Mouse (Mus musculus): Measurements from ENCODE around the gene Olfr1302. TPM values are rescaled to one million over a fixed set of nuclear protein-coding genes. Genes with fewer than 3 reads are reported as not detected.

Olfr1302 gene
- polyA plus RNA-seq (2011; ENCODE audit: insufficient read length, low read depth, missing spikeins) = not detected in 2 replicates

GRCm38 (mm10) chr2:111777129-111777528, at the start of gene Olfr1302:
TSS of gene Olfr1302 (plus strand) at chr2:111777429.
- H3K4me3 ChIP-seq (ENCODE audit: insufficient read depth, low read length) = no peak within 1 kb of the TSS
- no peak within 1 kb of the TSS for H3K27ac ChIP-seq (ENCODE audit: insufficient read depth, low read length)
- TF ChIP-seq CTCF (IDR thresholded peaks at IDR 0.05; ENCODE audit: borderline replicate concordance, insufficient read depth, low read length) (no peak), POLR2A (IDR thresholded peaks at IDR 0.05; ENCODE audit: low read depth, low read length) (no peak)
- H3K4me1 ChIP-seq (ENCODE audit: control insufficient read depth, insufficient read depth, low read length) = no peaks in the 10 kb centered on the region

DNA sequence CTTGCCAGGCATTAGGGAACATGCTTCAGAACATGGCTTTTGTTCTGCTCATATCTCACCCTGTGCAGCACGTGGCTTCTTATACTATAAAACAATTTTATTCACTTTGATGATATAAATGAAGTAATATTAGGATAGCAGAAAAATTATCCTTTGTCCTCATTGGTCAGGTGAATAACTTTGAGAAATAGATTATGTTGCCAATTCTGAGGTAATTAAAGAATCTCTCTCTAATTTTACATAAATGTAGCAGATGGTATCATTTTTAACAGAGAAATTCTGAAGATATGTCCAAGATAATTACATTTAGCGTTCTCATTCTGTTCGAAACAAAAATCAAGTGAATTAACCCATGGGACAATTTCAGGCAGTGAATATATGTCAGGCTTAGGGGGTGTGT, 26.5 kb upstream of the Olfr1302 start, which contains the start of gene Olfr1301:
TSS of gene Olfr1301 (plus strand) at position 301 of the 400 bp plus-strand sequence.
- Histone ChIP-seq H3K27ac (ENCODE audit: insufficient read depth, low read length) (no peak within 1 kb of the TSS), H3K4me3 (ENCODE audit: insufficient read depth, low read length) (no peak within 1 kb of the TSS), H3K4me1 (ENCODE audit: control insufficient read depth, insufficient read depth, low read length) (no peaks in the 10 kb centered on the region)
- no peak for TF ChIP-seq POLR2A (IDR thresholded peaks at IDR 0.05; ENCODE audit: low read depth, low read length)
- no peak for TF ChIP-seq CTCF (IDR thresholded peaks at IDR 0.05; ENCODE audit: borderline replicate concordance, insufficient read depth, low read length)

GRCm38 (mm10) chr2:111812936-111813335, 35.7 kb downstream of the Olfr1302 start:
- H3K27ac ChIP-seq (ENCODE audit: insufficient read depth, low read length) = no peak overlapping the region
- TF ChIP-seq CTCF (IDR thresholded peaks at IDR 0.05; ENCODE audit: borderline replicate concordance, insufficient read depth, low read length) (no peak), POLR2A (IDR thresholded peaks at IDR 0.05; ENCODE audit: low read depth, low read length) (no peak)
- no peaks in the 10 kb centered on the region for H3K4me1 ChIP-seq (ENCODE audit: control insufficient read depth, insufficient read depth, low read length)
- no peak overlapping the region for H3K4me3 ChIP-seq (ENCODE audit: insufficient read depth, low read length)

- no peak within 1 kb of the TSS for H3K4me3 ChIP-seq (ENCODE audit: insufficient read depth, low read length)
- H3K4me1 ChIP-seq (ENCODE audit: control insufficient read depth, insufficient read depth, low read length) = no peaks in the 10 kb centered on the region
- no peak within 1 kb of the TSS for H3K27ac ChIP-seq (ENCODE audit: insufficient read depth, low read length)
These were observed 43.0 kb downstream of the Olfr1302 start, which contains the start of gene Olfr1303 for GRCm38 (mm10) chr2:111820240-111820639. TSS of gene Olfr1303 (minus strand) at chr2:111820340.

More at GRCm38 (mm10) chr2:111820240-111820639, 43.0 kb downstream of the Olfr1302 start, which contains the start of gene Olfr1303:
- TF ChIP-seq POLR2A (IDR thresholded peaks at IDR 0.05; ENCODE audit: low read depth, low read length) = no peak
- no peak for TF ChIP-seq CTCF (IDR thresholded peaks at IDR 0.05; ENCODE audit: borderline replicate concordance, insufficient read depth, low read length)

Other genes with a start within 250 kb of the Olfr1302 start
- gene Olfr1294, start 237.1 kb upstream of the Olfr1302 start, polyA plus RNA-seq (2011; ENCODE audit: insufficient read length, low read depth, missing spikeins) = not detected in 2 replicates
- not detected in 2 replicates for gene Olfr1295, start 207.7 kb upstream of the Olfr1302 start, polyA plus RNA-seq (2011; ENCODE audit: insufficient read length, low read depth, missing spikeins)
- not detected in 2 replicates for gene Olfr1297, start 150.9 kb upstream of the Olfr1302 start, polyA plus RNA-seq (2011; ENCODE audit: insufficient read length, low read depth, missing spikeins)
- not detected in 2 replicates for gene Olfr1298, start 128.2 kb upstream of the Olfr1302 start, polyA plus RNA-seq (2011; ENCODE audit: insufficient read length, low read depth, missing spikeins)
- gene Olfr1299, start 116.0 kb upstream of the Olfr1302 start, polyA plus RNA-seq (2011; ENCODE audit: insufficient read length, low read depth, missing spikeins) = not detected in 2 replicates
- gene Olfr1301, start 26.4 kb upstream of the Olfr1302 start, polyA plus RNA-seq (2011; ENCODE audit: insufficient read length, low read depth, missing spikeins) = not detected in 2 replicates
- not detected in 2 replicates for gene Olfr1303, start 42.9 kb downstream of the Olfr1302 start, polyA plus RNA-seq (2011; ENCODE audit: insufficient read length, low read depth, missing spikeins)
- gene Olfr1305, start 99.7 kb downstream of the Olfr1302 start, polyA plus RNA-seq (2011; ENCODE audit: insufficient read length, low read depth, missing spikeins) = not detected in 2 replicates
- not detected in 2 replicates for gene Olfr1306, start 138.8 kb downstream of the Olfr1302 start, polyA plus RNA-seq (2011; ENCODE audit: insufficient read length, low read depth, missing spikeins)
- gene Olfr1307, start 172.0 kb downstream of the Olfr1302 start, polyA plus RNA-seq (2011; ENCODE audit: insufficient read length, low read depth, missing spikeins) = 0.03 TPM in 1 of 2 replicates, not detected in the other
- not detected in 2 replicates for gene Olfr1308, start 187.5 kb downstream of the Olfr1302 start, polyA plus RNA-seq (2011; ENCODE audit: insufficient read length, low read depth, missing spikeins)
- gene Olfr1309, start 212.9 kb downstream of the Olfr1302 start, polyA plus RNA-seq (2011; ENCODE audit: insufficient read length, low read depth, missing spikeins) = 0.12 and 0.56 TPM in 2 replicates
- gene Olfr1310, start 235.3 kb downstream of the Olfr1302 start, polyA plus RNA-seq (2011; ENCODE audit: insufficient read length, low read depth, missing spikeins) = 0.48 and 0.51 TPM in 2 replicates
- not detected in 2 replicates for gene Olfr1311, start 247.0 kb downstream of the Olfr1302 start, polyA plus RNA-seq (2011; ENCODE audit: insufficient read length, low read depth, missing spikeins)

All from embryonic fibroblast, embryonic 13.5 days (primary cell).